Mouse (Mus musculus) forebrain, postnatal 0 days (tissue): ENCODE data around the gene Fis1. TPM values are rescaled to one million over a fixed set of nuclear protein-coding genes. Genes with fewer than 3 reads are reported as not detected.

Experiments
- ATAC-seq: fragments of 200-750 bp; cut with Nextera tagmentation; 2 replicates; pipeline ENCODE4 v1.8.0; 2017; ENCODE audit warnings: mild to moderate bottlenecking, moderate library complexity
- DNase-seq: peaks from one replicate; pipeline ENCODE4 v3.0.0-alpha.2; 2015
- H3K27ac ChIP-seq: fragments of 300-500 bp; sonication (generic); 2 replicates; pipeline ENCODE4 v1.5.1; 2014; ENCODE audit warnings: low read depth, mild to moderate bottlenecking, antibody characterized with exemption, low read length, moderate library complexity, mixed read lengths
- H3K27me3 ChIP-seq: fragments of 300-500 bp; sonication (generic); 2 replicates; pipeline ENCODE4 v1.6.1; 2014; ENCODE audit warnings: mild to moderate bottlenecking, low read length, mixed read lengths; ENCODE audit not compliant: insufficient read depth
- H3K36me3 ChIP-seq: fragments of 300-500 bp; sonication (generic); 2 replicates; pipeline ENCODE4 v1.6.1; 2014; ENCODE audit warnings: mild to moderate bottlenecking, moderate library complexity; ENCODE audit not compliant: insufficient read depth
- H3K4me1 ChIP-seq: fragments of 300-500 bp; sonication (generic); 2 replicates; pipeline ENCODE4 v1.6.1; 2014; ENCODE audit warnings: antibody characterized with exemption; ENCODE audit not compliant: insufficient read depth
- H3K4me2 ChIP-seq: fragments of 300-500 bp; sonication (generic); 2 replicates; pipeline ENCODE4 v1.6.1; 2014; ENCODE audit warnings: low read depth, mild to moderate bottlenecking, moderate library complexity
- H3K4me3 ChIP-seq: fragments of 300-500 bp; sonication (generic); 2 replicates; pipeline ENCODE4 v1.5.1; 2014; ENCODE audit warnings: low read depth, low read length, mixed read lengths
- H3K9ac ChIP-seq: fragments of 300-500 bp; sonication (generic); 2 replicates; pipeline ENCODE4 v1.6.1; 2014; ENCODE audit warnings: mild to moderate bottlenecking
- H3K9me3 ChIP-seq: fragments of 300-500 bp; sonication (generic); 2 replicates; pipeline ENCODE4 v1.6.1; 2016; ENCODE audit warnings: low read length
- CTCF ChIP-seq: sonication (generic); IDR thresholded peaks from 2 replicates; pipeline ENCODE4 v1.5.1; 2016; ENCODE audit warnings: antibody characterized with exemption, control low read depth, low read depth
- WGBS: fragments of 180-500 bp; shearing (Covaris S2); extraction: QIAGEN DNeasy Blood & Tissue Kit; methylation state at CpG from one replicate; pipeline ENCODE4 v1.1.7; 2014; 5-methylcytosine and 5-hydroxymethylcytosine counted together
- polyA plus RNA-seq: library from polyadenylated mRNA; unstranded; fragments of >200 nt; fragmentation: Nextera tagmentation; extraction: Ambion mirVana; gene quantifications from 2 replicates; pipeline ENCODE4 v1.2.1, GENCODE M21; 2015
- total RNA-seq: library from RNA; depleted of rRNA; stranded (reverse); fragments of >200 nt; gene quantifications from 2 replicates; pipeline ENCODE4 v1.2.3, GENCODE M21; 2014

Gene Fis1
- total and polyA plus RNA-seq, 2 experiments from 2014 or later: 221 to 377 TPM

DNA sequence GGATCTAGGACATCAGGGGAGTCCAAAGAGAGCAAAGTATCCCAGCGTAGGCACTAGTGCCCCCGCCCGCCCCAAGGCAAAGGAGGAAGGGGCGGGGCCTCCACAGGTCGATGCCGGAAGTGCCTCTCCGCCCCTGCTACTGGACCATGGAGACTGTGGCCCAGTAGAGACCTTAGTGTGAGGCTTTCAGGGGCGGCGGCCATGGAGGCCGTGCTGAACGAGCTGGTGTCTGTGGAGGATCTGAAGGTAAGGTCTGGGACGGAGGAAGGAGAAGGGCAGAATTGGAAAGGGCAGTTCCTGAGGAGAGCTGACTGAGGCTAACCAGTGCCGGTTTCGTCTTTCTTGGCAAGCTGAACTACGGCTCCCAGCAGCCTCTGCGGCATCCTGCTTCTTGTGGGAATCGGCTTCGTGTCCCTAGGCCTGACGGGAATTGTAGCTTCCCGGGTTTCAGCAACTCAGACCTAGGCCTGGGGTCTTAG lies 8.9 kb downstream of the Fis1 start:
- under 1% methylated on average over 20 of the region's 20 CpGs for WGBS
- peaks cover 8% of the 10 kb centered on the region; the same call in 1 of the 2 replicates for H3K4me1 ChIP-seq
- peak overlapping the region; percentile 80 for H3K4me2 ChIP-seq
- DNase-seq (peak; percentile 96), ATAC-seq (peak; percentile 94)
- peak overlapping the region; percentile 90 for H3K27ac ChIP-seq
- TF ChIP-seq CTCF: no peak
- H3K9ac ChIP-seq: peak overlapping the region; percentile 72
- H3K36me3 ChIP-seq: peaks cover 41% of the 10 kb centered on the region
- H3K27me3 ChIP-seq: no peaks in the 10 kb centered on the region
- no peaks in the 10 kb centered on the region for H3K9me3 ChIP-seq
- H3K4me3 ChIP-seq: peak overlapping the region; percentile 70

DNA sequence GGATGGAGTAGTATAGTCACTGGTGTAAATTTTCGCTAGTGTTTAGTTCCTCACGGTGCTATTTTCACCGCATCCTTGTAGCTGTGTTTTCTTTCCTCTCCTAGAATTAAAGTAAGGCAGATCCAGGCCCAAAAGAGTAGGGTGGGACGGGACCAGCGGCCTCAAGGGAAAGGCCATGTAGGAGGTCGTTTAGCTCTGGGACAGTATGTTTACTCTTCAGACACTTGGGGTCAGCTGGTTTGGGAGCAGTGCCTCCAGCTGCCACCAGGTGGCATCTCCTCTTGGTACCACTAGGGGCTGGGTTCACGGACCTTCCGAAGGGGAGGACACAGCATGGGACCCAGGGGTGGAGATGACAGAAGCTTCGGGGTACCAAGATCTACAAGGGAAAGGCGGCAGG lies 9.4 kb downstream of the Fis1 start:
- H3K4me1 ChIP-seq: peaks cover 8% of the 10 kb centered on the region; the same call in 1 of the 2 replicates
- H3K4me3 ChIP-seq: peak overlapping the region; percentile 70
- H3K9ac ChIP-seq: peak overlapping the region; percentile 72
- DNase-seq (peak; percentile 80), ATAC-seq (peak; percentile 68)
- H3K27ac ChIP-seq: peak overlapping the region; percentile 90
- H3K9me3 ChIP-seq: no peaks in the 10 kb centered on the region
- peak; percentile 91 for TF ChIP-seq CTCF
- H3K4me2 ChIP-seq: peak overlapping the region; percentile 80
- 1% methylated on average over 10 of the region's 10 CpGs for WGBS
- H3K27me3 ChIP-seq: no peaks in the 10 kb centered on the region
- peaks cover 42% of the 10 kb centered on the region for H3K36me3 ChIP-seq

- Histone ChIP-seq H3K9me3 (no peaks in the 10 kb centered on the region), H3K4me3 (peak overlapping the region; percentile 70), H3K4me2 (peak overlapping the region; percentile 80), H3K27me3 (no peaks in the 10 kb centered on the region), H3K27ac (peak overlapping the region; percentile 90; the same call in 1 of the 2 replicates), H3K4me1 (peaks cover 8% of the 10 kb centered on the region; the same call in 1 of the 2 replicates), H3K9ac (peak overlapping the region; percentile 72), H3K36me3 (peaks cover 45% of the 10 kb centered on the region)
- no peak for TF ChIP-seq CTCF
- WGBS: 72% methylated on average over 8 of the region's 8 CpGs
- no peak for ATAC-seq
- DNase-seq: no peak
Measured at GRCm38 (mm10) chr5:136962966-136963540, 10.0 kb downstream of the Fis1 start.

DNA sequence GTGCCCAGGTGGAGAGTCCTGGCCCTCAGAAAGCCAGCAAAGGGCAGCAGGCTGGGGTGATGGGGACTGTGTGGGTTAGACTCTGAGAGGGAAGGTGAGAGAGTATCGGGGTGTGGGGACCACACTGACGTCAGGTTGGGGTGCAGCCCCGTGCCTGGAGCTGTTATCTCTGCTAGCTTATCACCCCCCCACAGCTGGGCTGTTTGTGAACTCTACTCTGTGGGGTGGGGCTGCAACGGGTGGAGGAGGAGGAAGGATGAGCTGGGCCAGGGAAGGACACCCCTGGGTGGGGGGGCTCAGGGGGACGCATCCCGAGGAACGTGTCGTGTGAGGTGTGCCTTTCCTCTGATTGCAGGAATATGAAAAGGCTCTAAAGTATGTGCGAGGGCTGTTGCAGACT lies 12.1 kb downstream of the Fis1 start:
- Histone ChIP-seq H3K27ac (no peak overlapping the region), H3K4me3 (no peak overlapping the region), H3K9ac (no peak overlapping the region), H3K27me3 (no peaks in the 10 kb centered on the region), H3K4me1 (peaks cover 8% of the 10 kb centered on the region; the same call in 1 of the 2 replicates), H3K36me3 (peaks cover 48% of the 10 kb centered on the region), H3K9me3 (no peaks in the 10 kb centered on the region), H3K4me2 (no peak overlapping the region)
- ATAC-seq: no peak
- no peak for TF ChIP-seq CTCF
- DNase-seq: no peak
- 94% methylated on average over 9 of the region's 9 CpGs for WGBS

DNA sequence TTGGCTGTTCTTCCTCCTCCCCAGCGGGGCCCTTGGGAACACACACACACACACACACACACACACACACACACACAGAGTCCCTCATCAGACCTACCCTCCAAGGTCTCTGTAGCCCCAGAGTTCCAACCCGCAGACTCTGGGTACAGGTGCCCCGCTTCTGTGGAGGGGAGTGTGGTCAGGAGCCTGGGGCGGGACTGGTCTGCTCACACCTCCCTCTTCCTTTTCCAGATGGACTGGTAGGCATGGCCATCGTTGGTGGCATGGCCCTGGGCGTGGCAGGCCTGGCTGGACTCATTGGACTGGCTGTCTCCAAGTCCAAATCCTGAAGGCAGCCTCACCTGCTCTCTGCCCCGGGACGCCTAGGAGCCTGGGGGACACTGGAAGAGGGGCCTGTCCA lies 12.6 kb downstream of the Fis1 start:
- Histone ChIP-seq H3K4me1 (peaks cover 8% of the 10 kb centered on the region; the same call in 1 of the 2 replicates), H3K4me2 (no peak overlapping the region), H3K27me3 (no peaks in the 10 kb centered on the region), H3K9me3 (no peaks in the 10 kb centered on the region), H3K9ac (no peak overlapping the region), H3K4me3 (no peak overlapping the region), H3K27ac (no peak overlapping the region), H3K36me3 (peaks cover 48% of the 10 kb centered on the region)
- no peak for ATAC-seq
- TF ChIP-seq CTCF: no peak
- 91% methylated on average over 8 of the region's 8 CpGs for WGBS
- DNase-seq: no peak

- Histone ChIP-seq H3K9me3 (no peaks in the 10 kb centered on the region), H3K4me2 (no peak within 1 kb of the TSS), H3K27me3 (no peaks in the 10 kb centered on the region), H3K9ac (no peak within 1 kb of the TSS), H3K36me3 (peaks cover 48% of the 10 kb centered on the region), H3K4me1 (peaks cover 6% of the 10 kb centered on the region; the same call in 1 of the 2 replicates), H3K27ac (no peak within 1 kb of the TSS), H3K4me3 (no peak within 1 kb of the TSS)
- DNase-seq (no peak), ATAC-seq (no peak)
- TF ChIP-seq CTCF: no peak
- 83% methylated on average over 6 of the region's 6 CpGs for WGBS
Measured at GRCm38 (mm10) chr5:136966331-136966730, 13.3 kb downstream of the Fis1 start, which contains the start of gene Cldn15. Cldn15 (plus strand) TSS chr5:136966616.

DNA sequence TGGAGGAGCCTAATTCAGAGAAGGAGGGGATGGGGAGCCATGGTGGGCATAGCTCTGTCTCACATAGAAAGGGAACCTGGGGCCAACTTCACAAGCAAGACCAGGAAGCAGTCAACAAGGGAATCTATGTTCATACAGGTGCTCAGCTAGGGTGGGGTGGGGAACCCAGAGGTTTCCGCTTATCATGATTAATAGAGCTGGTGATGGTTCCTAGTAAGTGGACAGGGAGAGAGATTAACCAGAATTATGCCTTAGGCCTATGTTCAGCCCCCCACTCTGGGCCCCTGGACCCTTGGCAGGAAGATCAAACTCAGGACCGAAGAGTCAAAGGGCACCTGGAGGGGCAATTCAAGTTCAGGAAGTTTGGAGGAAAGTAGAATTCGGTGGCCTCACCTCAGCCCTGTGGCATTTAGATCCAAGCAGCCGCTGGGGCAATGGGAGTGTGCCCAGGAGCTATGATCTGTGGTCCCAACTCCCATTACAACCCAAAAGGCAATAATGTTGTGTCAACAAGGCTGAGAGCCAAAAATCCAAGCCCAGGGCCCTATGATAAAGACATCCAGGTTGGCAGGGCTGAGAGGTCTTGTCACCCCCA lies 13.9 kb downstream of the Fis1 start:
- WGBS: 95% methylated on average over 4 of the region's 4 CpGs
- DNase-seq (no peak), ATAC-seq (no peak)

More for the DNA sequence above, 13.9 kb downstream of the Fis1 start:
- H3K9ac ChIP-seq: no peak overlapping the region
- H3K4me2 ChIP-seq: no peak overlapping the region
- no peak for TF ChIP-seq CTCF
- no peaks in the 10 kb centered on the region for H3K27me3 ChIP-seq
- H3K36me3 ChIP-seq: peaks cover 48% of the 10 kb centered on the region
- no peak overlapping the region for H3K4me3 ChIP-seq
- H3K9me3 ChIP-seq: no peaks in the 10 kb centered on the region
- H3K4me1 ChIP-seq: 0 out of 2 replicates have a peak, but pooled peaks cover 4% of the 10 kb centered on the region
- H3K27ac ChIP-seq: no peak overlapping the region
